Mouse (Mus musculus): Measurements from ENCODE around the gene Rpl3l. TPM values are rescaled to one million over a fixed set of nuclear protein-coding genes. Genes with fewer than 3 reads are reported as not detected.
A peak's percentile ranks its signal among the peaks of the same experiment; 100 is the strongest.

The Rpl3l gene
- polyA plus RNA-seq, 1 experiment from 2014 or later, result not detected

- Histone ChIP-seq H3K4me3 (ENCODE audit: low read depth, low read length) (peak overlapping the region; percentile 85), H3K36me3 (ENCODE audit: control insufficient read depth, insufficient read depth, low read length) (0 out of 2 replicates have a peak, but pooled peaks cover 4% of the 10 kb centered on the region), H3K27ac (ENCODE audit: low read depth, low read length) (peak overlapping the region; percentile 17; the same call in 1 of the 2 replicates), H3K9ac (ENCODE audit: low read depth, low read length) (peak overlapping the region; percentile 84), H3K4me2 (replicated peaks; ENCODE audit: low read depth, low read length) (peak overlapping the region; percentile 77), H3K9me3 (ENCODE audit: control insufficient read depth, low read length) (no peaks in the 10 kb centered on the region), H3K4me1 (replicated peaks; ENCODE audit: control insufficient read depth, insufficient read depth, low read length) (peaks cover 10% of the 10 kb centered on the region), H3K27me3 (ENCODE audit: control insufficient read depth, insufficient read depth, low read length) (no peaks in the 10 kb centered on the region; the same call in 1 of the 2 replicates)
- 4% methylated on average over 12 of the region's 12 CpGs for WGBS
- DNase-seq (ENCODE audit: low spot score) (no peak), ATAC-seq (ENCODE audit: low FRiP score) (no peak)
These were observed 4.3 kb upstream of the Rpl3l start for GRCm38 (mm10) chr17:24723122-24723880.

- Histone ChIP-seq H3K4me2 (replicated peaks; ENCODE audit: low read depth, low read length) (peak overlapping the region; percentile 77), H3K27me3 (ENCODE audit: control insufficient read depth, insufficient read depth, low read length) (no peaks in the 10 kb centered on the region; the same call in 1 of the 2 replicates), H3K4me3 (ENCODE audit: low read depth, low read length) (peak overlapping the region; percentile 85), H3K36me3 (ENCODE audit: control insufficient read depth, insufficient read depth, low read length) (0 out of 2 replicates have a peak, but pooled peaks cover 4% of the 10 kb centered on the region), H3K4me1 (replicated peaks; ENCODE audit: control insufficient read depth, insufficient read depth, low read length) (peaks cover 10% of the 10 kb centered on the region), H3K27ac (ENCODE audit: low read depth, low read length) (peak overlapping the region; percentile 37), H3K9ac (ENCODE audit: low read depth, low read length) (peak overlapping the region; percentile 84), H3K9me3 (ENCODE audit: control insufficient read depth, low read length) (no peaks in the 10 kb centered on the region)
- under 1% methylated on average over 15 of the region's 15 CpGs for WGBS
- ATAC-seq (ENCODE audit: low FRiP score) (no peak), DNase-seq (ENCODE audit: low spot score) (no peak)
These were observed 3.8 kb upstream of the Rpl3l start for GRCm38 (mm10) chr17:24723881-24724180.

- Histone ChIP-seq H3K27ac (ENCODE audit: low read depth, low read length) (peak within 1 kb of the TSS; percentile 37), H3K9ac (ENCODE audit: low read depth, low read length) (peak within 1 kb of the TSS; percentile 84), H3K9me3 (ENCODE audit: control insufficient read depth, low read length) (no peaks in the 10 kb centered on the region), H3K4me1 (replicated peaks; ENCODE audit: control insufficient read depth, insufficient read depth, low read length) (peaks cover 10% of the 10 kb centered on the region), H3K4me3 (ENCODE audit: low read depth, low read length) (peak within 1 kb of the TSS; percentile 85), H3K36me3 (ENCODE audit: control insufficient read depth, insufficient read depth, low read length) (0 out of 2 replicates have a peak, but pooled peaks cover 4% of the 10 kb centered on the region), H3K27me3 (ENCODE audit: control insufficient read depth, insufficient read depth, low read length) (no peaks in the 10 kb centered on the region; the same call in 1 of the 2 replicates), H3K4me2 (replicated peaks; ENCODE audit: low read depth, low read length) (peak within 1 kb of the TSS; percentile 77)
- DNase-seq (ENCODE audit: low spot score), result peak; percentile 100
- ATAC-seq (ENCODE audit: low FRiP score), result peak; percentile 76
- WGBS, result 0% methylated on average over 30 of the region's 30 CpGs
These were observed 3.4 kb upstream of the Rpl3l start, which contains the start of gene Ndufb10 for GRCm38 (mm10) chr17:24724184-24724583. TSS of gene Ndufb10 (minus strand) at chr17:24724478.

GRCm38 (mm10) chr17:24725637-24726390, 1.8 kb upstream of the Rpl3l start:
- no peaks in the 10 kb centered on the region; the same call in 1 of the 2 replicates for H3K27me3 ChIP-seq (ENCODE audit: control insufficient read depth, insufficient read depth, low read length)
- 71% methylated on average over 3 of the region's 3 CpGs for WGBS
- DNase-seq (ENCODE audit: low spot score), result no peak

GRCm38 (mm10) chr17:24728184-24728583, 564 bp downstream of the Rpl3l start:
- H3K9ac ChIP-seq (ENCODE audit: low read depth, low read length), result no peak overlapping the region
- H3K9me3 ChIP-seq (ENCODE audit: control insufficient read depth, low read length), result no peaks in the 10 kb centered on the region
- WGBS, result 78% methylated on average over 17 of the region's 17 CpGs
- no peak for DNase-seq (ENCODE audit: low spot score)
- H3K4me3 ChIP-seq (ENCODE audit: low read depth, low read length), result no peak overlapping the region
- no peaks in the 10 kb centered on the region; the same call in 1 of the 2 replicates for H3K27me3 ChIP-seq (ENCODE audit: control insufficient read depth, insufficient read depth, low read length)
- H3K4me1 ChIP-seq (replicated peaks; ENCODE audit: control insufficient read depth, insufficient read depth, low read length), result peaks cover 4% of the 10 kb centered on the region; the same call in 1 of the 2 replicates
- no peak overlapping the region for H3K4me2 ChIP-seq (replicated peaks; ENCODE audit: low read depth, low read length)
- no peaks in the 10 kb centered on the region for H3K36me3 ChIP-seq (ENCODE audit: control insufficient read depth, insufficient read depth, low read length)
- H3K27ac ChIP-seq (ENCODE audit: low read depth, low read length), result no peak overlapping the region
- no peak for ATAC-seq (ENCODE audit: low FRiP score)

More at GRCm38 (mm10) chr17:24725637-24726390, 1.8 kb upstream of the Rpl3l start:
- no peak overlapping the region for H3K9ac ChIP-seq (ENCODE audit: low read depth, low read length)
- ATAC-seq (ENCODE audit: low FRiP score), result no peak
- H3K36me3 ChIP-seq (ENCODE audit: control insufficient read depth, insufficient read depth, low read length), result 0 out of 2 replicates have a peak, but pooled peaks cover 4% of the 10 kb centered on the region
- H3K9me3 ChIP-seq (ENCODE audit: control insufficient read depth, low read length), result no peaks in the 10 kb centered on the region
- H3K4me3 ChIP-seq (ENCODE audit: low read depth, low read length), result no peak overlapping the region
- no peak overlapping the region for H3K4me2 ChIP-seq (replicated peaks; ENCODE audit: low read depth, low read length)
- H3K27ac ChIP-seq (ENCODE audit: low read depth, low read length), result no peak overlapping the region
- peaks cover 10% of the 10 kb centered on the region for H3K4me1 ChIP-seq (replicated peaks; ENCODE audit: control insufficient read depth, insufficient read depth, low read length)

- H3K4me2 ChIP-seq (replicated peaks; ENCODE audit: low read depth, low read length), result no peak overlapping the region
- 88% methylated on average over 6 of the region's 6 CpGs for WGBS
- H3K9me3 ChIP-seq (ENCODE audit: control insufficient read depth, low read length), result no peaks in the 10 kb centered on the region
- no peak overlapping the region for H3K27ac ChIP-seq (ENCODE audit: low read depth, low read length)
- H3K36me3 ChIP-seq (ENCODE audit: control insufficient read depth, insufficient read depth, low read length), result no peaks in the 10 kb centered on the region
- no peak overlapping the region for H3K4me3 ChIP-seq (ENCODE audit: low read depth, low read length)
- ATAC-seq (ENCODE audit: low FRiP score) (no peak), DNase-seq (ENCODE audit: low spot score) (no peak)
- H3K27me3 ChIP-seq (ENCODE audit: control insufficient read depth, insufficient read depth, low read length), result no peaks in the 10 kb centered on the region; the same call in 1 of the 2 replicates
- H3K9ac ChIP-seq (ENCODE audit: low read depth, low read length), result no peak overlapping the region
- H3K4me1 ChIP-seq (replicated peaks; ENCODE audit: control insufficient read depth, insufficient read depth, low read length), result no peaks in the 10 kb centered on the region
These were observed 1.4 kb downstream of the Rpl3l start for GRCm38 (mm10) chr17:24729067-24729466.

GRCm38 (mm10) chr17:24730787-24731186, 3.2 kb downstream of the Rpl3l start:
- H3K4me2 ChIP-seq (replicated peaks; ENCODE audit: low read depth, low read length), result no peak overlapping the region
- no peak overlapping the region for H3K9ac ChIP-seq (ENCODE audit: low read depth, low read length)

GRCm38 (mm10) chr17:24732233-24732935, 4.8 kb downstream of the Rpl3l start:
- WGBS, result 77% methylated on average over 12 of the region's 12 CpGs
- Histone ChIP-seq H3K4me2 (replicated peaks; ENCODE audit: low read depth, low read length) (no peak overlapping the region), H3K4me3 (ENCODE audit: low read depth, low read length) (no peak overlapping the region), H3K27me3 (ENCODE audit: control insufficient read depth, insufficient read depth, low read length) (no peaks in the 10 kb centered on the region; the same call in 1 of the 2 replicates), H3K9me3 (ENCODE audit: control insufficient read depth, low read length) (no peaks in the 10 kb centered on the region), H3K36me3 (ENCODE audit: control insufficient read depth, insufficient read depth, low read length) (no peaks in the 10 kb centered on the region), H3K9ac (ENCODE audit: low read depth, low read length) (no peak overlapping the region), H3K4me1 (replicated peaks; ENCODE audit: control insufficient read depth, insufficient read depth, low read length) (peaks cover 3% of the 10 kb centered on the region), H3K27ac (ENCODE audit: low read depth, low read length) (no peak overlapping the region)
- DNase-seq (ENCODE audit: low spot score) (no peak), ATAC-seq (ENCODE audit: low FRiP score) (no peak)

More at GRCm38 (mm10) chr17:24730787-24731186, 3.2 kb downstream of the Rpl3l start:
- Histone ChIP-seq H3K36me3 (ENCODE audit: control insufficient read depth, insufficient read depth, low read length) (no peaks in the 10 kb centered on the region), H3K4me3 (ENCODE audit: low read depth, low read length) (no peak overlapping the region), H3K9me3 (ENCODE audit: control insufficient read depth, low read length) (no peaks in the 10 kb centered on the region), H3K27ac (ENCODE audit: low read depth, low read length) (no peak overlapping the region), H3K27me3 (ENCODE audit: control insufficient read depth, insufficient read depth, low read length) (no peaks in the 10 kb centered on the region; the same call in 1 of the 2 replicates), H3K4me1 (replicated peaks; ENCODE audit: control insufficient read depth, insufficient read depth, low read length) (no peaks in the 10 kb centered on the region)
- ATAC-seq (ENCODE audit: low FRiP score), result no peak
- 82% methylated on average over 14 of the region's 14 CpGs for WGBS
- DNase-seq (ENCODE audit: low spot score), result no peak

Measured in hindbrain, embryonic 11.5 days (tissue).